Mouse (Mus musculus): Measurements from ENCODE around the gene Elovl6.

DNA sequence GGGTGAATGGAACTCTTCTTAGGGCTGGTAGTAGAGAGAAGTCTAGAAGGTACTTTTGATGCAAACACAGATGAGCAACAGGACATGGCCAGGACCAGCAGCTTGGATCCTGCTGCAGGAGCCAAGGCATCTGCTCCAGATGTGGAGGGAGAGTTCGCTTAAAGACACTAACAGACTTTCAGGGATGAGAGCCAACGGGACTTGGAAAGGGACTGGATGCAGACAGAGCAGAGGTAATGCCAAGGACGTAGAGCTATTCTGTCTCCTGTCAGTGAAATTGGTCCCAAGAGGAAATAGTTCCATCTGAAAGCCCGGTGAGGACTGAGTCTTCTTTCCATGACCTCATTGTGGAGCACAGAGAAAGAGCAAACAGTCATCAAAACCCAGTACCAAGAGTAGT lies 95.1 kb downstream of the Elovl6 start:
- no peak for TF ChIP-seq CTCF (IDR thresholded peaks at IDR 0.05; ENCODE audit: control insufficient read depth, insufficient read depth, low read length)
- TF ChIP-seq POLR2A (IDR thresholded peaks at IDR 0.05; ENCODE audit: borderline replicate concordance, control insufficient read depth, low read depth, low read length) = no peak
